Mouse (Mus musculus): ENCODE measurements at regions not wholly inside any gene's neighbourhood (a gene's known extent, or its start where the extent isn't known, plus 50 kb on each side); places are given as distances from the start of the nearest gene placed in this dataset.
"Not testable (repeated sequence)": the region's sequence is repeated elsewhere in the genome, so short reads cannot be mapped to it uniquely, and the experiment has no call there.

GRCm38 (mm10) chr12:15565941-15566784 is 250.6 kb downstream of the Trib2 start:
- peak in 1 of 2 experiments; percentile 29 for DNase-seq (ENCODE audit: low spot score in 2 of 2)

- no peak for DNase-seq (ENCODE audit: low spot score in 2 of 2)
Measured at GRCm38 (mm10) chr12:15562826-15563225, 253.9 kb downstream of the Trib2 start.

GRCm38 (mm10) chr12:15555471-15555870 is 261.3 kb downstream of the Trib2 start:
- DNase-seq (ENCODE audit: low spot score in 2 of 2) = peak; percentile 16 to 41

- DNase-seq (ENCODE audit: low spot score in 2 of 2) = no peak
Measured at GRCm38 (mm10) chr12:15553681-15554007, 263.1 kb downstream of the Trib2 start.

- DNase-seq (ENCODE audit: low spot score in 2 of 2) = no peak
Measured at GRCm38 (mm10) chr12:15552979-15553680, 263.6 kb downstream of the Trib2 start.

- DNase-seq (ENCODE audit: low spot score in 2 of 2) = no peak
Measured at GRCm38 (mm10) chr12:15552210-15552609, 264.5 kb downstream of the Trib2 start.

GRCm38 (mm10) chr12:15551281-15551900 is 265.3 kb downstream of the Trib2 start:
- DNase-seq (ENCODE audit: low spot score in 2 of 2) = no peak

- no peak for DNase-seq (ENCODE audit: low spot score in 2 of 2)
Measured at GRCm38 (mm10) chr12:15544351-15544750, 272.4 kb downstream of the Trib2 start.

GRCm38 (mm10) chr12:15542486-15542885 is 274.2 kb downstream of the Trib2 start:
- no peak for DNase-seq (ENCODE audit: low spot score in 2 of 2)

- DNase-seq (ENCODE audit: low spot score in 2 of 2) = no peak
Measured at GRCm38 (mm10) chr12:15536852-15537368, 279.8 kb downstream of the Trib2 start.

GRCm38 (mm10) chr12:15536247-15536646 is 280.5 kb downstream of the Trib2 start:
- DNase-seq (ENCODE audit: low spot score in 2 of 2) = no peak

- peak; percentile 81 to 90 for DNase-seq (ENCODE audit: low spot score in 2 of 2)
Measured at GRCm38 (mm10) chr12:15535822-15536221, 280.9 kb downstream of the Trib2 start.

GRCm38 (mm10) chr12:15520783-15521407 is 295.8 kb downstream of the Trib2 start:
- DNase-seq (ENCODE audit: low spot score in 2 of 2) = no peak

- DNase-seq (ENCODE audit: low spot score in 2 of 2) = no peak
Measured at GRCm38 (mm10) chr12:15511994-15512393, 304.7 kb downstream of the Trib2 start.

GRCm38 (mm10) chr12:15507576-15507975 is 309.1 kb downstream of the Trib2 start:
- DNase-seq (ENCODE audit: low spot score in 2 of 2) = peak; percentile 9 to 51

GRCm38 (mm10) chr12:15493640-15494039 is 323.1 kb downstream of the Trib2 start:
- no peak for DNase-seq (ENCODE audit: low spot score in 2 of 2)

GRCm38 (mm10) chr12:15472741-15473140 is 344.0 kb downstream of the Trib2 start:
- DNase-seq (ENCODE audit: low spot score in 2 of 2) = peak; percentile 3 to 10

- DNase-seq (ENCODE audit: low spot score in 2 of 2) = no peak
Measured at GRCm38 (mm10) chr12:15459429-15459828, 357.3 kb downstream of the Trib2 start.

GRCm38 (mm10) chr12:15456369-15456768 is 360.4 kb downstream of the Trib2 start:
- not testable (repeated sequence) for DNase-seq (ENCODE audit: low spot score in 2 of 2)

- DNase-seq (ENCODE audit: low spot score in 2 of 2) = no peak
Measured at GRCm38 (mm10) chr12:15455744-15456143, 361.0 kb downstream of the Trib2 start.

- no peak for DNase-seq (ENCODE audit: low spot score in 2 of 2)
Measured at GRCm38 (mm10) chr12:15449484-15449883, 367.2 kb downstream of the Trib2 start.
